Mouse (Mus musculus) megakaryocyte, embryonic 14.5 days (primary cell): ENCODE results near the gene Asb7.

ENCODE experiments used
- FLI1 ChIP-seq: IDR thresholded peaks from 2 replicates; pipeline ENCODE4 v1.6.1; 2012; ENCODE audit warnings: low read length, inconsistent platforms, mixed read lengths
- GATA1 ChIP-seq: IDR thresholded peaks from 3 replicates; pipeline ENCODE4 v1.6.1; 2012; ENCODE audit warnings: mixed read lengths, low read length, inconsistent platforms, borderline replicate concordance

DNA sequence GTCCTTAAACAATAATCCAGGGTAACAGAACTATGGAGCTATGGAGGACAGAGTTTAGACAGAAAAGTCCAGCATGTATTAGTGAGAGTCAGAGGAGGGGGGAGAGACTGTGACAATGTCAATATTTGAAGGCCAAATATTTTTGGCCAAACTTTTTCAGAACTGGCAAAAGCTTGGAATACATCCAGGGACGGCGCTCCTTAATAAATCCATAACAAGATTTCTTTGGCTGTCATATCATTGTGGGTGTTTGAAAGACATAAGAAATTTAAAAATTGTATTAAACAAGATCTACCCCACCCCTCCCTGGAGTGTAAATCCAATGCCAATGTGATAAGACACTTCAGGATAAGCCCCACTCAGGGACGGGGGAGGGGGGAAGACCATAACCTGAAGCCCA is 89.3 kb downstream of the Asb7 start:
- no peak for TF ChIP-seq GATA1
- TF ChIP-seq FLI1, result no peak
